10 mouse cellular contexts compared by ENCODE assay signal in genomic region chr19:16140710-16141109, GRCm38 (mm10). TPM values are rescaled to one million over a fixed set of nuclear protein-coding genes. Genes with fewer than 3 reads are reported as not detected.
DNase-seq lines count a peak whose midpoint lies in the region; ATAC-seq and TF ChIP-seq lines count a peak whose summit lies in the region.
"Had no signal": no experiment of that assay in that cellular context is flagged by ENCODE, and none has a peak within 500 bp of the region (broad histone marks: within the 10 kb centered on the region; RNA-seq: fewer than 3 reads in every experiment).

No protein-coding gene starts in this region.

- no peaks in the 10 kb centered on the region for H3K9me3 ChIP-seq in kidney, postnatal 0 days (replicated peaks; ENCODE audit: low read length)

- ATAC-seq in kidney, postnatal 0 days (replicated peaks; ENCODE audit: low FRiP score, low read depth), result peak; percentile 49; the same call in 1 of the 2 replicates
- peak; percentile 59 for ATAC-seq in common myeloid progenitor, adult 5-6 weeks (replicated peaks; ENCODE audit: low read depth, poor library complexity, severe bottlenecking)

- 22% methylated on average over 4 of the region's 4 CpGs for whole genome bisulfite sequencing in kidney, postnatal 0 days
- 0% methylated on average over 4 of the region's 4 CpGs for WGBS in macrophage (ENCODE audit: missing documents)

- peaks cover 13% of the 10 kb centered on the region for H3K4me1 ChIP-seq in kidney, postnatal 0 days (replicated peaks; ENCODE audit: insufficient read depth, low read length)

- TF ChIP-seq CTCF in gastrocnemius, adult 2 months (IDR thresholded peaks at IDR 0.05), result no peak
- TF ChIP-seq CTCF in kidney, postnatal 0 days (IDR thresholded peaks at IDR 0.05; ENCODE audit: low read depth), result no peak

- H3K4me2 ChIP-seq in kidney, postnatal 0 days (ENCODE audit: low read length), result no peak overlapping the region
- H3K4me2 ChIP-seq: midbrain, embryonic 11.5 days had no signal

- peak overlapping the region; percentile 9 for H3K4me3 ChIP-seq in gastrocnemius, adult 2 months
- H3K4me3 ChIP-seq in kidney, postnatal 0 days (replicated peaks; ENCODE audit: low read depth, low read length), result no peak overlapping the region
- H3K4me3 ChIP-seq in macrophage (ENCODE audit: inconsistent target), result no peak overlapping the region

- intact Hi-C loops in gastrocnemius, adult 2 months (cut with DNase I), result no loop called here

- no peak overlapping the region for H3K9ac ChIP-seq in kidney, postnatal 0 days (ENCODE audit: low read depth, low read length)

- peaks cover 94% of the 10 kb centered on the region for H3K79me2 ChIP-seq in macrophage (ENCODE audit: inconsistent target)

- H3K27me3 ChIP-seq in kidney, postnatal 0 days (ENCODE audit: insufficient read depth, low read length), result no peaks in the 10 kb centered on the region

- DNase-seq in gastrocnemius, adult 2 months, result no peak
- no peak for DNase-seq in gastrocnemius, adult 8-10 months (ENCODE audit: low spot score in 2 of 2)
- peak; percentile 69 for DNase-seq in kidney, postnatal 0 days (ENCODE audit: low spot score)
- no peak for DNase-seq in kidney, adult 11 months
- DNase-seq in urinary bladder, postnatal 36 days (ENCODE audit: low spot score in 2 of 2), result no peak
- no peak for DNase-seq in right cerebral cortex, postnatal 14 days
- DNase-seq: embryo, embryonic 11 days had no signal

- H3K36me3 ChIP-seq in kidney, postnatal 0 days (ENCODE audit: insufficient read depth, low read length), result no peaks in the 10 kb centered on the region
- H3K36me3 ChIP-seq in macrophage (ENCODE audit: inconsistent target), result no peaks in the 10 kb centered on the region

- H3K27ac ChIP-seq in gastrocnemius, adult 2 months, result peak overlapping the region; percentile 58
- H3K27ac ChIP-seq in kidney, postnatal 0 days, result peak overlapping the region; percentile 43; the same call in 1 of the 2 replicates
- peak overlapping the region; percentile 94 for H3K27ac ChIP-seq in macrophage

RNA-seq across cellular contexts. Expression of gene Gnaq, which starts 8.1 kb away (rescaled TPM):
- total RNA-seq in gastrocnemius, adult 2 months (2021), result 10 to 100 TPM; 12.2 to 15.7 TPM
- total RNA-seq in gastrocnemius, adult 8-10 months (2022), result 10 to 100 TPM; 11.1 to 15.0 (median 13.8) TPM
- polyA plus RNA-seq in kidney, postnatal 0 days (2015; fragmentation: Nextera tagmentation; extraction: Ambion mirVana), result 27.2 and 30.0 TPM in 2 replicates
- 14.9 and 20.5 TPM in 2 replicates for total RNA-seq in common myeloid progenitor, adult 5-6 weeks (2017)
- total RNA-seq in macrophage (2018; cell fraction: chromatin; rRNA removed), result 100 to 1,000 TPM; 111 to 223 (median 174) TPM
- 10 to 100 TPM; 39.0 to 96.9 (median 65.1) TPM for total RNA-seq in macrophage (2018; cell fraction: cytosol; rRNA removed)
- total RNA-seq in macrophage (2018; cell fraction: nucleus; rRNA removed), result 100 to 1,000 TPM in 25 of 26 experiments, 10 to 100 TPM in 1; 94.4 to 285 (median 144) TPM
- 52.0 to 78.9 TPM (median 60.5 TPM) in 3 replicates for polyA plus RNA-seq in macrophage (2018)

Comparison
In these comparisons a context has a peak if more than half of its experiments do, and no peak if none do; other contexts are left out.
1. H3K27ac ChIP-seq: peak in every context shown above with its lines; median percentile 94 in macrophage; 58 in gastrocnemius, adult 2 months; 43 in kidney, postnatal 0 days.